Mouse (Mus musculus): Measurements from ENCODE around the gene Acox3. TPM values are rescaled to one million over a fixed set of nuclear protein-coding genes. Genes with fewer than 3 reads are reported as not detected.

The Acox3 gene
- 181 and 220 TPM in 2 replicates for total RNA-seq (2023)

GRCm38 (mm10) chr5:35582445-35583220 lies at the start of gene Acox3:
Acox3 (plus strand) TSS chr5:35583040.

GRCm38 (mm10) chr5:35574653-35575599 lies 7.9 kb upstream of the Acox3 start, which contains the start of gene Trmt44:
Trmt44 (minus strand) TSS chr5:35575070.

Other genes starting within 250 kb of the Acox3 start
- not detected in 2 replicates for gene Hmx1, start 193.9 kb upstream of the Acox3 start, total RNA-seq (2023)
- gene Cpz, start 57.3 kb upstream of the Acox3 start, total RNA-seq (2023): 0.18 and 0.19 TPM in 2 replicates
- gene Trmt44, start 8.0 kb upstream of the Acox3 start, total RNA-seq (2023): 6.2 and 6.3 TPM in 2 replicates
- gene Htra3, start 96.7 kb downstream of the Acox3 start, total RNA-seq (2023): 1.1 TPM in 1 of 2 replicates, not detected in the other
- gene Sh3tc1, start 156.9 kb downstream of the Acox3 start, total RNA-seq (2023): 21.4 and 35.1 TPM in 2 replicates
- not detected in 2 replicates for gene Ablim2, start 174.8 kb downstream of the Acox3 start, total RNA-seq (2023)

Data from neutrophil, adult 65 days (primary cell).